In genomic region chr17:50628716-50629115, GRCm38 (mm10) we compare ENCODE assay signal across 15 mouse cellular contexts.
A peak's percentile ranks its signal among the peaks of the same experiment; 100 is the strongest.
DNase-seq lines count a peak whose midpoint lies in the region; ATAC-seq and TF ChIP-seq lines count a peak whose summit lies in the region.
"Had no signal": no experiment of that assay in that cellular context is flagged by ENCODE, and none has a peak within 500 bp of the region (broad histone marks: within the 10 kb centered on the region; RNA-seq: fewer than 3 reads in every experiment).

No protein-coding gene starts in this region.

- H3K4me2 ChIP-seq in kidney, postnatal 0 days (ENCODE audit: low read length) = no peak overlapping the region
- H3K4me2 ChIP-seq in kidney, embryonic 16.5 days (replicated peaks; ENCODE audit: low read depth, low read length) = no peak overlapping the region
- no peak overlapping the region for H3K4me2 ChIP-seq in stomach, postnatal 0 days (replicated peaks; ENCODE audit: low read depth)
- H3K4me2 ChIP-seq: embryonic facial prominence, embryonic 15.5 days; heart, embryonic 12.5 days; limb, embryonic 13.5 days had no signal

- H3K27ac ChIP-seq in kidney, postnatal 0 days = no peak overlapping the region
- no peak overlapping the region for H3K27ac ChIP-seq in kidney, embryonic 16.5 days (ENCODE audit: low read length)
- H3K27ac ChIP-seq in stomach, postnatal 0 days (replicated peaks) = no peak overlapping the region
- H3K27ac ChIP-seq: embryonic facial prominence, embryonic 15.5 days; limb, embryonic 13.5 days; macrophage had no signal

- peak; percentile 64 for TF ChIP-seq CTCF in kidney, postnatal 0 days (IDR thresholded peaks at IDR 0.05; ENCODE audit: low read depth)
- TF ChIP-seq CTCF in stomach, postnatal 0 days (IDR thresholded peaks at IDR 0.05; ENCODE audit: low read depth) = peak; percentile 70

- no peaks in the 10 kb centered on the region for H3K9me3 ChIP-seq in kidney, postnatal 0 days (replicated peaks; ENCODE audit: low read length)
- no peaks in the 10 kb centered on the region for H3K9me3 ChIP-seq in kidney, embryonic 16.5 days (ENCODE audit: low read length)
- H3K9me3 ChIP-seq in stomach, postnatal 0 days (ENCODE audit: control insufficient read depth, low read length) = no peaks in the 10 kb centered on the region
- H3K9me3 ChIP-seq: embryonic facial prominence, embryonic 15.5 days; heart, embryonic 12.5 days; limb, embryonic 13.5 days had no signal

- no peak for DNase-seq in frontal cortex, postnatal 14 days (ENCODE audit: low spot score in 2 of 2)
- peak; percentile 66 for DNase-seq in kidney, postnatal 0 days (ENCODE audit: low spot score)
- DNase-seq in retina, embryonic 14.5 days (ENCODE audit: low spot score) = peak; percentile 12
- DNase-seq in retina, postnatal 1 day = no peak
- DNase-seq in stomach, postnatal 0 days (ENCODE audit: low spot score) = no peak
- DNase-seq in urinary bladder, adult 18-20 months (ENCODE audit: low spot score in 2 of 2) = no peak
- DNase-seq: cerebellum, adult 2 months; kidney, postnatal 36 days; right cerebral cortex, adult 18-20 months had no signal

- H3K4me3 ChIP-seq in kidney, postnatal 0 days (replicated peaks; ENCODE audit: low read depth, low read length) = no peak overlapping the region
- no peak overlapping the region for H3K4me3 ChIP-seq in kidney, embryonic 16.5 days (ENCODE audit: low read length)
- no peak overlapping the region for H3K4me3 ChIP-seq in stomach, postnatal 0 days (ENCODE audit: low read depth, low read length)
- H3K4me3 ChIP-seq: embryonic facial prominence, embryonic 15.5 days; heart, embryonic 12.5 days; limb, embryonic 13.5 days had no signal

- peak; percentile 50; the same call in 1 of the 2 replicates for ATAC-seq in frontal cortex, adult (ENCODE audit: low TSS enrichment)
- no peak for ATAC-seq in kidney, postnatal 0 days (replicated peaks; ENCODE audit: low FRiP score, low read depth)
- no peak for ATAC-seq in kidney, embryonic 16.5 days (ENCODE audit: low FRiP score, low TSS enrichment)
- ATAC-seq in stomach, postnatal 0 days (ENCODE audit: low FRiP score, low TSS enrichment) = no peak

- TF ChIP-seq EP300 in stomach, postnatal 0 days (optimal IDR thresholded peaks at IDR 0.05) = no peak

- no peaks in the 10 kb centered on the region for H3K4me1 ChIP-seq in kidney, postnatal 0 days (replicated peaks; ENCODE audit: insufficient read depth, low read length)
- peaks cover 4% of the 10 kb centered on the region; the same call in 1 of the 2 replicates for H3K4me1 ChIP-seq in kidney, embryonic 16.5 days (ENCODE audit: insufficient read depth, low read length)
- H3K4me1 ChIP-seq in stomach, postnatal 0 days (replicated peaks; ENCODE audit: control insufficient read depth, insufficient read depth) = no peaks in the 10 kb centered on the region
- H3K4me1 ChIP-seq: embryonic facial prominence, embryonic 15.5 days; heart, embryonic 12.5 days had no signal

- no peaks in the 10 kb centered on the region for H3K27me3 ChIP-seq in kidney, postnatal 0 days (ENCODE audit: insufficient read depth, low read length)
- H3K27me3 ChIP-seq in kidney, embryonic 16.5 days (ENCODE audit: insufficient read depth, low read length) = no peaks in the 10 kb centered on the region
- no peaks in the 10 kb centered on the region for H3K27me3 ChIP-seq in stomach, postnatal 0 days (ENCODE audit: control insufficient read depth, insufficient read depth, low read length)
- H3K27me3 ChIP-seq: embryonic facial prominence, embryonic 15.5 days; heart, embryonic 12.5 days; limb, embryonic 13.5 days had no signal

- no peaks in the 10 kb centered on the region for H3K36me3 ChIP-seq in kidney, postnatal 0 days (ENCODE audit: insufficient read depth, low read length)
- H3K36me3 ChIP-seq in kidney, embryonic 16.5 days (ENCODE audit: insufficient read depth, low read length) = no peaks in the 10 kb centered on the region
- no peaks in the 10 kb centered on the region for H3K36me3 ChIP-seq in stomach, postnatal 0 days (ENCODE audit: control insufficient read depth, insufficient read depth, low read length)
- H3K36me3 ChIP-seq: embryonic facial prominence, embryonic 15.5 days; heart, embryonic 12.5 days; limb, embryonic 13.5 days had no signal

- no peak overlapping the region for H3K9ac ChIP-seq in kidney, postnatal 0 days (ENCODE audit: low read depth, low read length)
- no peak overlapping the region for H3K9ac ChIP-seq in kidney, embryonic 16.5 days (replicated peaks; ENCODE audit: low read length)
- no peak overlapping the region for H3K9ac ChIP-seq in stomach, postnatal 0 days (ENCODE audit: low read length)
- H3K9ac ChIP-seq: embryonic facial prominence, embryonic 15.5 days; heart, embryonic 12.5 days; limb, embryonic 13.5 days had no signal

Comparison
In these comparisons a context has a peak if more than half of its experiments do, and no peak if none do; other contexts are left out.
1. DNase-seq: peak in kidney, postnatal 0 days (single experiment) and retina, embryonic 14.5 days (single experiment); none in frontal cortex, postnatal 14 days (0 of 2), retina, postnatal 1 day (single experiment), stomach, postnatal 0 days (single experiment) and urinary bladder, adult 18-20 months (0 of 2).